Mouse (Mus musculus): ENCODE measurements around the gene Gpx1.

The Gpx1 gene

DNA sequence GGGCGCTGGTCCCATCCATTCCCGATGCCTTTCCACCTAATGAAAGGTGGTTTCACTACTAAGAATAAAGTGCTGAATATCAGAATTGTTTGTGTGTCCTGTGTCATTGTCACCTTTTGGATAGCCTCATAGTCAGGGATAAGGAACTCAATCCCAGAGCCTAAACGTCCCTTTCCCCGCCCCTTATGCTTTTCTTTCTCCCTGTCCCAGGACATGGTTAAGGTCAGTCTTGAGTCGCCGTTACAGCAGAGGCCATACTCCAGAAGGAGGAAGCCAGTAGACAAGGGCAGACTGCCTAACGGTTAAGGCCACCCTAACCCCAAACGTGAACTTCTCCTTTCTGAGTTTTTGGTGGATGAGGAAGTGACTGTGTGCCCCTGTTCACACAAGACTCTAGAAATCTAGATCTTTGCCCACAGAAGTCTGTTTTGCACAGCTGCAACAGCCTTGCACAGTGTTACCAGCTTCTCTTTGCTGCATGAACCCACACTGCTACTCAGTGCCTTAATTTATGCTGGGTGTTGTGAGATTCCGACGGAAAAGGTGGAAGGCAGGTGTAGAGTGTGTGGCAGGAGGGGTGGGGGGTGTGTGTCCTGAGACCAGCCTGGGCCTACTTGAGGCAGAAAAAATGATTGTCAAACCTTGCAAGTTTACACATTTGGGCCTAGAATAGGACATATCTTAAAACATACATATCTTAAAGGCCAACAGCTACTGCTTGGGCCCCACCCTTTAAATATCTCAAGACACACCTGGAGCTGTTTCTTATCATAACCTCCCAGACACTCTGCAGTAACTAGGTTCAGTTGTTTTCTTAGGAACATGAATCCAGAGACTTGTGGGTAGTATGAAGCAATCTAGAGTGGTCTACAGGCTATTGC is 1.8 kb downstream of the Gpx1 start:
- DNase-seq: peak; percentile 35

GRCm38 (mm10) chr9:108341139-108341475 is 2.4 kb downstream of the Gpx1 start:
- peak; percentile 22 for DNase-seq

- no peak for DNase-seq
Measured at GRCm38 (mm10) chr9:108341801-108342200, 3.1 kb downstream of the Gpx1 start.

DNA sequence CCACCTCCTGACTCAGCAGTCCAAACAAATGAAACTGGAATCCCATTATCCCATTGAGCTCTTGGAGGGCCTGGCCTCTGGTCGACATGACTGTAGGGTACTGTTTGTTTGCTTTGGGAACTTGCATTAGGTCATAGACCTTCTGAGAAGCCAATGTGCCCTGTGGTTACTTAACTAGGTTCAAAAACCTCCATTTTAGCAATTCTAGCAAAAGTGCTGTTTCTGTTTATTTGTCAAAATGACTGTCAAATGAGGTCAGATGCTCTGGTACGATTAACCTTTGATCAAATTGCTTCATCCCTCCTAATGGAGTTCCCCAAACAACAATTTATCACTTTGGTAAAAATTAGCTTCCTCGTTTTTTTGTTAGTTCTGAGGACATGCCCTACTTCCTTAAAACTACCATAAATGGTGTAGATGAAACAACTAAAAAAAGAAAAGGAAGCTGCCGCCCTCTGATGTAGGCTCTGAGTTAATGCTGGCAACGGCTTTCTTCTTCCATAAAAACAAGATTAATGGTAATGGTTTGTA is 3.7 kb downstream of the Gpx1 start:
- DNase-seq: peak; percentile 82

GRCm38 (mm10) chr9:108343331-108343730 is 4.6 kb downstream of the Gpx1 start:
- no peak for DNase-seq

- no peak for DNase-seq
Measured at GRCm38 (mm10) chr9:108343835-108344234, 5.1 kb downstream of the Gpx1 start.

GRCm38 (mm10) chr9:108344471-108344870 is 5.8 kb downstream of the Gpx1 start:
- no peak for DNase-seq

DNA sequence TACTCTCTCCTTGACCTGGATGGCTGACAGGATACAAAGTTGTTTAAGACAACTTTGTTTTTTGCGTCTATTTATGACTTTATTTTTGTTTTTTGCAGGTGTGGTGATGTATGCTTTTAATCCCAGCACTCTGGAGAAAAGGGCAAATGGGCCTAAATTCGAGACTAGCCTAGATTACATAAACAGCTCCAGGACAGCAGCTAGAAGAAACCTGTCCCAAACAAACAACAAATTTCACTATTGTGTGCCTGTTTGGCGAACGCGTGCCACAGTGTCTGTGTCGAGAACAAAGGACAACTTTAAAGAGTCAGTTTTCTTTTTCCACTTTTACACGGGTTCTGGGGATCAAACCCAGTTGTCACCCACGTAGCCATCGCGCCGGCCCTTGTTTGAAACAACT is 8.3 kb downstream of the Gpx1 start:
- no peak for DNase-seq

DNA sequence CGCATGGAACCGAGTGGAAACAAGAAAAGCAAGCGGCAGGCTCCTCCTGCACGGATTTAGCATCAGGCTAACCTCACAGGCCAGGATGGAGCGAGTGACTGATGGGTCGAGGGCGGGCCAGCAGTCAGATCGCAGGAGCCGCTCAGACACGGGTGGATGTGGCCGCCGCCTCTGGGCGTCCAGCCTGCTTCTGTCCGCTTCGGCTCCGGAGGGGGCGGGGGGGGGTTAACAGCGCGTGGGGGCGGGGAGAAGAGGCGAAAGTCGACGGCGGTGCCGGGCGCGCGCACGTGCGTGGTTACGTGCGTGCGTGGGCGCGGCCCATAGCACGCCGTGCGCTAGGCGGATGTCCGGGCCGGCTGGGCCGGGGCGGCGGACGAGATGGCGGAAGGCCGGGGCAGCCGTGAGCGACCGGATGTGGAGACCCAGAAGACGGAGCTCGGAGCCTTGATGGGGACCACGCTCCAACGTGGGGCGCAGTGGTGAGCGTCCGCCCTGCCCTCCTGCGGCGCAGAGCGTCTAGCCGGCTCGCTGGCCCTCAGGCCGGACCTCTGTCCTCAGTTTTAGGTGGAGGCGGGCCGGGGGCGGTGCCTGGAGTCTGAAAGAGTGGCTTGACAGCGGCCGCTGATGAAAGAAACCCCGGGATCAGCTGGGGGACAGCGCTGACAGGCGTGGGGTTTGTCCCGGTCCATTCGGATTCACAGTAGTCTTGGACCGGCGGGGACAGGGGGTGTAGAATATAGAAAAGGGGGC is 9.0 kb downstream of the Gpx1 start, which contains the start of gene Usp4:
Usp4 (plus strand) TSS at position 314 of the 750 bp plus-strand sequence.
- peak; percentile 88 for DNase-seq

DNA sequence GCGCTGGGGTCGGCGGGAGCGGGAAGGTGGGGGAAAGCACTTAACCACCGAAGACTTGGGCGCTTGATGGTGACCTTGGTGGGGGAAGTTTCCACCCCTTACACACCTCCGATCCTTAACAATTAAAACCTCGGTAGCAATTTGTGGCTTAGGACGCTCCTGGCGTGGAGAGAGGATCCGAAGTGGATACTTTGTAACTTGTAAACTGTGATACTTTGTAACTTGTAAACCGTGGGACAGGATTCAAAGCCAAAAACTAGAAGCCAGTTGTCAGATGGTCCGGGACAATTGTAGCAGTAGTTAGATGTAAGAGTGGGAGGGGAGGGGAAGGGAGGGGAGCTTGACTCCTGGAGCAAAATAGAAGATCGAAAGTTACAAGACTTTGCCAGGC is 9.6 kb downstream of the Gpx1 start:
- no peak for DNase-seq

GRCm38 (mm10) chr9:108349727-108350126 is 11.0 kb downstream of the Gpx1 start:
- no peak for DNase-seq

- no peak for DNase-seq
Measured at GRCm38 (mm10) chr9:108378234-108378633, 39.5 kb downstream of the Gpx1 start.

GRCm38 (mm10) chr9:108378736-108379135 is 40.0 kb downstream of the Gpx1 start:
- no peak for DNase-seq

DNA sequence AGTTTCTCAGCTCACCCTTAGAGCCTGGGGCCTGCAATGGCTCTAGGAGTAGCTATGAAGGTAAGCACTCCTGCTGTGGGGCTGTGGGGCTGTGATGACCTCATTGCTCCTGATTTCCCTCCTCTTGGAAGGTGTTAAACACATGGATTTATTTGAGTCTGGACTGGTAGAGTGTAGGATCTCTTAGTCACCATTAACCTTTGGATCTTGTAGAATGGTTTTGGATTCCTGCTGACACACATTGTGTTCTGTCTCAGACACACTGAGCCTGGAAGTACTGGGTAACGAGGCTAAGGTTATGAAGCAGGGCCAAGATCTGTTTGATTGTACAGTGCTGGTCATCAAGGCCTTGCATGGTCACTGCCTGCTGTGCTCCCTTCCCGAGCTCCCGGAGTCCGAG is 40.6 kb downstream of the Gpx1 start:
- DNase-seq: no peak

GRCm38 (mm10) chr9:108381382-108381781 is 42.7 kb downstream of the Gpx1 start:
- DNase-seq: no peak

GRCm38 (mm10) chr9:108385006-108385405 is 46.3 kb downstream of the Gpx1 start:
- peak; percentile 73 for DNase-seq

DNA sequence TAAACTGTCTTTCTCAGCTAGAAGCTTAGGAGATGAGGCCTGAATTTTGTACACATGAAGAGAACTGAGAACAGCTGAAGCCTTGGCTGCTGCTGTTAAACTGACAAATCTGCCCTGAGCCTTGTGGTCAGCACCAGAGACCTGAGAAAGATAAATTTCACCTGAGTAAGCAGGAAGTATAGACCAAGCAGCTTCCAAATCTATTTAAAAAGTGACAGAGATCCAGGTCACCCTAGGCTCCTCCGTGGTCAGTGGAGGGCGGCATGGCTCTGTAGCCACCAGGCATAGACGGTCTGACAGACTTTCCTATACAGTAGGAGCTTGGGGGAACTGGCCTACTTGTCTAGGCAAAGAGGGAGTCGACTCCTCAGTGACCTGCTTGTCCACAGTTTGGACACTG is 48.1 kb downstream of the Gpx1 start:
- DNase-seq: no peak

DNA sequence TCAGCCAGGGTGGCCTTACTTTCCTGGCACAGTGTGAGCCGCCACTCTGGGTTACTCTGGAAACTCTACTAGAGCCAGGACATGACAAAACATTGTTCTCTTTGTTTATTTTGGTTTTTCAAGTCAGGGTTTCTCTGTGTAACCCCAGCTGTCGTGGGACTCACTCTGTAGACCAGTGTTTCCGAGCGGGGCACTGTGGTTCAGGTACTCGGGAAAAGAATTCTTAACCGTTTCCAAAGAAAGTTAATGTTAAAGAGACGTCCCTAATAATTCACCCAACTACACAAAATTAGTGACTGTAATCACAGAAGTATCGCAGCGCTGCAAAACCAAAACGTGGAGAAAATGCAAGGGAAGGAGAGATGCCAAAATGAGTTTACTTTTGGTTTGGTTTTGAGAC is 49.9 kb downstream of the Gpx1 start:
- peak; percentile 17 for DNase-seq

DNA sequence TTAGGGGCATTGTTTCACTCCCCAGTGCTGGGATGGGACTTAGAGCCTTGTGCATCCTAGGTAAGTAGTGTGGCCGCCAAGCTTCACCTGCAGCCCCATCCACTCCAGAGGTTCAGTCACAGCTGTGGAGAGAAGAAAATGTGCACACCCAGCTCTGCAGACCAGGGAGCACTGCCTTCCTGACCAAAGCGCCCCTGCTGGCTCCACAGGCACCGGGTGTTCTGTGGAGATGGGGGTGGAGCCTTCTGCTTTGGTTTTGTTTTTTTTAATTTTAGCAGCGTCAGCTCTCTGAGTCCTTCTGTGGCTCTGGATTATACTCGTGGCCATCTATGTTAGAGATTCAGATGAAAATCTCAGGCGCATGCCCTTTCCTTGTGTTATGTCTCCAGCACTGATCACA is 50.5 kb downstream of the Gpx1 start:
- peak; percentile 28 for DNase-seq
